Mouse (Mus musculus) erythroblast, embryonic 14.5 days (primary cell): ENCODE results near the gene Ctu1.

ENCODE experiments used
- GATA1 ChIP-seq: IDR thresholded peaks from 2 replicates; pipeline ENCODE4 v1.6.1; 2012; ENCODE audit warnings: low read length, inconsistent platforms, mixed read lengths
- TAL1 ChIP-seq: IDR thresholded peaks from 3 replicates; pipeline ENCODE4 v1.6.1; 2012; ENCODE audit warnings: low read length, inconsistent platforms, mixed read lengths

DNA sequence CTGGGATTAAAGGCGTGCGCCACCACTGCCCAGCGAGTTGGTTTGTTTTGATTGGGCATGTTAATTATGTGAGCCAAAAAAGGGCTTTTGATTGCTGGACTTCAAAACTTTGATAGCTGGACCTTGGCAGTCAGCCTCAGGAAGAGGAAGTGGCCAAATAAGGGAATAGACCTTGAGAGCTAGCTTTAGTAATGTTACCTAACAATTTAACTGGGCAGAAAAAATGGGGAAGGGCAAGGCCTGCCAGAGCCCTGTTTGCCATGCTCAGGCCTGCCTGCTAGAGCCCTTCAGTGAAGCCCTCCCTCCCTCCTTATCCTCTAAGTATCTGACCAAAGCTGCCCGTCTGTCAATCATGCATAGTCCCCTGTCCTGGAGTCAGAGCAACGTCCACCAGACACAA lies 29.2 kb upstream of the Ctu1 start:
- no peak for TF ChIP-seq GATA1
- no peak for TF ChIP-seq TAL1
